Mouse (Mus musculus) intestine, postnatal 0 days (tissue): ENCODE results near the gene Pon2. TPM values are rescaled to one million over a fixed set of nuclear protein-coding genes. Genes with fewer than 3 reads are reported as not detected.

Source experiments
- ATAC-seq: fragments of 200-750 bp; cut with Nextera tagmentation; 2 replicates; pipeline ENCODE4 v1.8.0; 2017; ENCODE audit warnings: mild to moderate bottlenecking, moderate TSS enrichment, moderate library complexity
- H3K27ac ChIP-seq: fragments of 300-500 bp; sonication (generic); 2 replicates; pipeline ENCODE4 v1.5.1; 2014; ENCODE audit warnings: mild to moderate bottlenecking, low read depth, low read length, moderate library complexity
- H3K27me3 ChIP-seq: fragments of 300-500 bp; sonication (generic); replicated peaks from 2 replicates; pipeline ENCODE4 v1.6.1; 2014; ENCODE audit warnings: low read length, mixed read lengths; ENCODE audit not compliant: control insufficient read depth, insufficient read depth
- H3K36me3 ChIP-seq: fragments of 300-500 bp; sonication (generic); 2 replicates; pipeline ENCODE4 v1.6.1; 2014; ENCODE audit warnings: mild to moderate bottlenecking, moderate library complexity; ENCODE audit not compliant: control insufficient read depth, insufficient read depth
- H3K4me1 ChIP-seq: fragments of 300-500 bp; sonication (generic); replicated peaks from 2 replicates; pipeline ENCODE4 v1.6.1; 2014; ENCODE audit warnings: antibody characterized with exemption, low read length, mixed read lengths; ENCODE audit not compliant: control insufficient read depth, insufficient read depth
- H3K4me2 ChIP-seq: fragments of 300-500 bp; sonication (generic); replicated peaks from 2 replicates; pipeline ENCODE4 v1.6.1; 2014; ENCODE audit warnings: low read depth, mild to moderate bottlenecking, moderate library complexity
- H3K4me3 ChIP-seq: fragments of 300-500 bp; sonication (generic); 2 replicates; pipeline ENCODE4 v1.5.1; 2014; ENCODE audit warnings: low read depth, low read length
- H3K9ac ChIP-seq: fragments of 300-500 bp; sonication (generic); 2 replicates; pipeline ENCODE4 v1.6.1; 2014; ENCODE audit warnings: mild to moderate bottlenecking, low read depth, low read length
- H3K9me3 ChIP-seq: fragments of 300-500 bp; sonication (generic); 2 replicates; pipeline ENCODE4 v1.6.1; 2016; ENCODE audit warnings: mixed run types; ENCODE audit not compliant: control insufficient read depth
- CTCF ChIP-seq: sonication (generic); IDR thresholded peaks from 2 replicates; pipeline ENCODE4 v1.5.1; 2016; ENCODE audit warnings: low read depth, mild to moderate bottlenecking, control low read depth, antibody characterized with exemption, moderate library complexity
- WGBS: fragments of 180-500 bp; shearing (Covaris S2); extraction: QIAGEN DNeasy Blood & Tissue Kit; methylation state at CpG from one replicate; pipeline ENCODE4 v1.1.7; 2014; 5-methylcytosine and 5-hydroxymethylcytosine counted together
- polyA plus RNA-seq: library from polyadenylated mRNA; unstranded; fragments of >200 nt; fragmentation: Nextera tagmentation; extraction: Ambion mirVana; gene quantifications from 2 replicates; pipeline ENCODE4 v1.2.1, GENCODE M21; 2015

Pon2 gene
- polyA plus RNA-seq, 1 experiment from 2014 or later, result 179 TPM

- Histone ChIP-seq H3K27me3 (no peaks in the 10 kb centered on the region), H3K9me3 (no peaks in the 10 kb centered on the region), H3K27ac (peak overlapping the region; percentile 98), H3K4me1 (peaks cover 4% of the 10 kb centered on the region), H3K36me3 (peaks cover 9% of the 10 kb centered on the region; the same call in 1 of the 2 replicates), H3K4me3 (peak overlapping the region; percentile 81), H3K4me2 (peak overlapping the region; percentile 68), H3K9ac (no peak overlapping the region)
- TF ChIP-seq CTCF, result no peak
- peak; percentile 63 for ATAC-seq
- 57% methylated on average over 7 of the region's 7 CpGs for WGBS
These were observed 2.2 kb downstream of the Pon2 start for GRCm38 (mm10) chr6:5296067-5296466.

DNA sequence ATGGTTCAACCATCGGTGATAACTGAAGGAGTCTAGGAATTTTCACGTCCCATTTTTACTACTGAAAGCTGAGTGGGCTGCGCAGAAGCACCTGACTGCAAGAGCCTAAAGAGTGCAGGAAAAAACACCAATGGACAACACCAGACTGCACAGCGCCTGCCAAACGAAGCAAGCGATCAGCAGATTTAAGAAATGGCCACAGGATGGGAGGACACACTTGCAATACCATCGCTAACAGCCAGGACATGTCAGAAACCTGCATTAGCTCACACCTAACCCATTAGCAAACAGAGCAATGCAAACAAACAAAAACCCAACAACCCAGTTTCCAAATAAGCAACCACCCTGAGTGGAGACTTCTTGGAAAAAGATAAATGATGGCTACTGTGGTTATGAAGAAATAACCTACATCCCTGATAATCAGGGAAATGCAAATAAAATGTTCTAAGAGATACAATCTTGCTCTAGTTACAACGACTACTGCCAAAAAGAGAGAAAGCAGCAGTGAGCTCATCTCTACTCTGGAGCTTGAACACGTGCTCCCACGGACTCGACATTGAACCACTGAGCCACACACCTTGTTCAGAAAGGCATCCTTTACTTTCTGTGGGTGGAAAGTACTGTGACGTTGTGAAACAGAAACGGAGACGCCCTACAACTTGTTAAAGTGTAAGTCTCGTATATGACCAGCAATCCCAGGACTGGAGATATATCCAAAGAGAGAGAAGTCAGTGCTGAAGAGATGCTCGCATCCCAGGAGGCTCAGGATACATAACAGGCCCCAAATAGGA lies 3.4 kb downstream of the Pon2 start:
- Histone ChIP-seq H3K4me3 (no peak overlapping the region), H3K36me3 (peaks cover 9% of the 10 kb centered on the region; the same call in 1 of the 2 replicates), H3K27ac (no peak overlapping the region), H3K4me1 (peaks cover 4% of the 10 kb centered on the region), H3K9ac (no peak overlapping the region), H3K4me2 (peak overlapping the region; percentile 37; the same call in 1 of the 2 replicates), H3K27me3 (no peaks in the 10 kb centered on the region), H3K9me3 (no peaks in the 10 kb centered on the region)
- peak; percentile 34 for TF ChIP-seq CTCF
- no peak for ATAC-seq
- WGBS, result 86% methylated on average over 16 of the region's 16 CpGs

GRCm38 (mm10) chr6:5292841-5293240 lies 5.4 kb downstream of the Pon2 start:
- no peak for ATAC-seq
- peaks cover 21% of the 10 kb centered on the region for H3K36me3 ChIP-seq
- no peak overlapping the region for H3K4me3 ChIP-seq
- 74% methylated on average over 5 of the region's 5 CpGs for WGBS
- H3K27ac ChIP-seq, result no peak overlapping the region
- no peaks in the 10 kb centered on the region for H3K27me3 ChIP-seq
- TF ChIP-seq CTCF, result no peak
- H3K9me3 ChIP-seq, result no peaks in the 10 kb centered on the region
- H3K9ac ChIP-seq, result no peak overlapping the region
- no peak overlapping the region for H3K4me2 ChIP-seq
- peaks cover 4% of the 10 kb centered on the region for H3K4me1 ChIP-seq

DNA sequence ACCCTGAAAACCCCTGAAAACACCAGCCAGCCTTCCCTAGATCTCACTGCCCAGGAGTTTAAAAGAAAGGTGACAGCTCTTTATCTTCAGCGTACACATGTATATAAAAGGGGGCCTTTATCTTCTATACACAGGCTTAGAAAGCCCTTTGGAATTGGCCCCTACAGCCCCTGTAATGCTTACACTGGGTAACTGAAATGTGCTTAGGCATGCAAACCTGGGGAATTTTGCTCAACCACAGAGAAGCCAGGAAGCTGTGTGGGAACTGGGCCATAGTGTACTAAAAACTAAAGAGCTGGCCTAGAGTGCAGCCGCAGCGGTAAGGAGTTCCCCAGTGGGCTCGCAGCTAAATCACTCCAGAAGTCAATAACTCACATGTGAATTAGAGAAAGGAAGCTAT lies 6.8 kb downstream of the Pon2 start:
- H3K27ac ChIP-seq, result 0 out of 2 replicates have a peak overlapping the region, but pooled peaks have one; percentile 11
- no peak overlapping the region for H3K9ac ChIP-seq
- no peak for TF ChIP-seq CTCF
- H3K4me2 ChIP-seq, result no peak overlapping the region
- no peak overlapping the region for H3K4me3 ChIP-seq
- no peaks in the 10 kb centered on the region for H3K9me3 ChIP-seq
- peaks cover 27% of the 10 kb centered on the region for H3K36me3 ChIP-seq
- 50% methylated on average over 4 of the region's 4 CpGs for WGBS
- no peak for ATAC-seq
- no peaks in the 10 kb centered on the region for H3K27me3 ChIP-seq
- peaks cover 1% of the 10 kb centered on the region for H3K4me1 ChIP-seq

DNA sequence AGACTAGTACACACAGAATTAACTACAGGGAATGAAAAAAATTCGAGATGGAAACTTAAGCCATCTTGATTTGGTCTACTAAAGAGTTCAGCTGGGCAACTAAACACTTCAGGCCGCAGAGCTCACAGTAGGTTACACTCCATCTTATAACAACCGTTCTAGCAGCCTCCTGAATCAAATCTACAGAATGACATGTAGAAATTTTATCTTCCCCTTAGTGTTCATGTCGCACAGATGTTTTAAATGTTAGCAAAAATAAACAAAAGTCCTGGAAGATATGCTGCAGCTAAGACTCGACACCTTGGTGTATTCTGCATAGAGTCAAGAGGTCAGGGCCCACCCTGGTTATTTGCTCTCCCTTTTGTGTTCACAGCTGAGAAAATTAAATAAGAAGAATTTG lies 10.3 kb downstream of the Pon2 start:
- no peaks in the 10 kb centered on the region for H3K9me3 ChIP-seq
- TF ChIP-seq CTCF, result no peak
- no peak overlapping the region for H3K4me2 ChIP-seq
- no peak for ATAC-seq
- WGBS, result 55% methylated on average over 5 of the region's 5 CpGs
- no peak overlapping the region for H3K4me3 ChIP-seq
- no peak overlapping the region for H3K9ac ChIP-seq
- no peaks in the 10 kb centered on the region; the same call in none of the 2 replicates for H3K4me1 ChIP-seq
- peaks cover 18% of the 10 kb centered on the region for H3K36me3 ChIP-seq
- H3K27me3 ChIP-seq, result no peaks in the 10 kb centered on the region
- peak overlapping the region; percentile 42; the same call in 1 of the 2 replicates for H3K27ac ChIP-seq

GRCm38 (mm10) chr6:5287392-5287791 lies 10.9 kb downstream of the Pon2 start:
- peak; percentile 72 for ATAC-seq
- no peak for TF ChIP-seq CTCF
- no peaks in the 10 kb centered on the region for H3K9me3 ChIP-seq
- no peaks in the 10 kb centered on the region for H3K27me3 ChIP-seq
- no peaks in the 10 kb centered on the region; the same call in none of the 2 replicates for H3K4me1 ChIP-seq
- no peak overlapping the region for H3K9ac ChIP-seq
- H3K4me3 ChIP-seq, result no peak overlapping the region
- no peak overlapping the region for H3K27ac ChIP-seq
- 47% methylated on average over 2 of the region's 2 CpGs for WGBS
- H3K36me3 ChIP-seq, result peaks cover 18% of the 10 kb centered on the region
- H3K4me2 ChIP-seq, result no peak overlapping the region
